Mouse (Mus musculus): ENCODE results near the gene Alox12e.

DNA sequence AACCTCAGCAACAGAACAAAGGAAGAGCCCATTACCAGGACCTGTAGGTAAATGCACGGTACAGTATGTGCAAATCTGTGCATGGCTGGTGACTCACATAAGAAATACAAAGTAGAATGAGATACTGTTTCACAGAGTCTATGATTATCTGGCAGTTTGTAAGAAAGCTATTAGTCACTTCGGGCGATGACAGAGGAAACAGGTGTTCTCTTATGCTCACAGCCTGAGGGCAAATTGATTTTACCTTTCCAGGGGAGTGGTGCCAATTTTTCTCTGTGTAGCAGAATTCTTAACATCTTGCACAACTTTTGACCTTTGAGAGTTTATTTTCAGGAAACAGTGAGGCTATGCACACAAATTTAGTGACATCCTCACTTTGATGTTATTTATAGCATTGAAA is 37.7 kb downstream of the Alox12e start:
- TF ChIP-seq POLR2A (IDR thresholded peaks at IDR 0.05; ENCODE audit: borderline replicate concordance, extremely low read depth, low read depth, low read length) (no peak), CTCF (IDR thresholded peaks at IDR 0.05; ENCODE audit: insufficient read depth, low read length) (no peak)

All from lung, adult 2 months (tissue).